In the genomic region with DNA sequence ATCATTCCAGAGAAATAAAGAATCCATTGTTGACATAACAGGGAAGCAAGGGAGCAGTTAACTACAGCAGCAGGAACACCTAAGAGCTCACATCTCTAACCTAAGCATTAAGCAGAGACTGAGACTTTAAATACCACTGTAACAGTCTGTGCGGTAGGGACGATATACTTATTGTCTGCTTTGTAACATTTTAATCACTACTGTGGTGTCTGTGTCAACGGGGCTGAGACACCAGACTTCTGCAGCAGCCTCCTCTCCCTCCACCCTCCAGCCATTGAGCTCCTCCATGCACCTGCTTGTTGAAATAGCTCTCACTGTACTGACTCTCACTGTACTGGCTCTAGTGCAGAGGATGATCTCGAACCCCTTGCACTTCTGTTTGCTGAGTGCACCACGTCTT, we compare ENCODE assay signal across 19 mouse cellular contexts.
A peak's percentile ranks its signal among the peaks of the same experiment; 100 is the strongest.
DNase-seq lines count a peak whose midpoint lies in the region; ATAC-seq and TF ChIP-seq lines count a peak whose summit lies in the region.
"Had no signal": no experiment of that assay in that cellular context is flagged by ENCODE, and none has a peak within 500 bp of the region (broad histone marks: within the 10 kb centered on the region; RNA-seq: fewer than 3 reads in every experiment).

No protein-coding gene starts in this region.

- H3K4me1 ChIP-seq in heart, embryonic 15.5 days (replicated peaks), result peaks cover 53% of the 10 kb centered on the region
- H3K4me1 ChIP-seq in heart, adult 2 months (ENCODE audit: control insufficient read depth, insufficient read depth, low read length), result peaks cover 3% of the 10 kb centered on the region
- H3K4me1 ChIP-seq in intestine, postnatal 0 days (replicated peaks; ENCODE audit: control insufficient read depth, insufficient read depth, low read length), result peaks cover 3% of the 10 kb centered on the region

- no peak for DNase-seq in heart, adult 2 months
- peak; percentile 39 for DNase-seq in thymus, postnatal 4 days
- DNase-seq in thymus, adult 18-20 months, result no peak
- no peak for DNase-seq in layer of hippocampus, adult 9-10 months (ENCODE audit: low spot score)
- no peak for DNase-seq in urinary bladder, postnatal 4 days (ENCODE audit: low spot score in 2 of 2)
- DNase-seq: cerebellum, adult 8-10 months; cerebellum, postnatal 36 days; gastrocnemius, postnatal 14 days; heart, adult 18-20 months; lung, postnatal 36 days; midbrain, embryonic 14.5 days; thymus, postnatal 14 days had no signal

- H3K4me3 ChIP-seq in heart, embryonic 15.5 days, result no peak overlapping the region
- H3K4me3 ChIP-seq in heart, adult 2 months, result no peak overlapping the region
- H3K4me3 ChIP-seq in intestine, postnatal 0 days (ENCODE audit: low read depth, low read length), result no peak overlapping the region
- H3K4me3 ChIP-seq: liver, embryonic 15.5 days; lung, embryonic 15.5 days; neural tube, embryonic 12.5 days had no signal

- no peak for TF ChIP-seq EP300 in heart, adult 2 months (IDR thresholded peaks at IDR 0.05; ENCODE audit: insufficient read depth, low read depth, low read length)

- 51% methylated on average over 5 of the region's 5 CpGs for WGBS in heart, embryonic 15.5 days
- WGBS in heart, adult 2 months, result 80% methylated on average over 5 of the region's 5 CpGs
- 49% methylated on average over 5 of the region's 5 CpGs for WGBS in intestine, postnatal 0 days

- no peaks in the 10 kb centered on the region for H3K36me3 ChIP-seq in heart, embryonic 15.5 days
- no peaks in the 10 kb centered on the region for H3K36me3 ChIP-seq in heart, adult 2 months (ENCODE audit: control insufficient read depth, insufficient read depth, low read length)
- no peaks in the 10 kb centered on the region for H3K36me3 ChIP-seq in intestine, postnatal 0 days (ENCODE audit: control insufficient read depth, insufficient read depth)
- H3K36me3 ChIP-seq: liver, embryonic 15.5 days; lung, embryonic 15.5 days; neural tube, embryonic 12.5 days had no signal

- H3K9me3 ChIP-seq in heart, embryonic 15.5 days (replicated peaks), result no peaks in the 10 kb centered on the region
- H3K9me3 ChIP-seq in intestine, postnatal 0 days (ENCODE audit: control insufficient read depth), result no peaks in the 10 kb centered on the region
- H3K9me3 ChIP-seq: liver, embryonic 15.5 days; lung, embryonic 15.5 days; neural tube, embryonic 12.5 days had no signal

- no peak overlapping the region for H3K4me2 ChIP-seq in heart, embryonic 15.5 days
- H3K4me2 ChIP-seq in intestine, postnatal 0 days (replicated peaks; ENCODE audit: low read depth), result no peak overlapping the region
- H3K4me2 ChIP-seq: liver, embryonic 15.5 days; lung, embryonic 15.5 days; neural tube, embryonic 12.5 days had no signal

- H3K27ac ChIP-seq in heart, embryonic 15.5 days, result peak overlapping the region; percentile 20; the same call in 1 of the 2 replicates
- H3K27ac ChIP-seq in heart, adult 2 months, result no peak overlapping the region
- H3K27ac ChIP-seq in intestine, postnatal 0 days (ENCODE audit: low read depth, low read length), result peak overlapping the region; percentile 73
- H3K27ac ChIP-seq: liver, embryonic 15.5 days; lung, embryonic 15.5 days; neural tube, embryonic 12.5 days had no signal

- H3K79me2 ChIP-seq in heart, adult 2 months (replicated peaks; ENCODE audit: control insufficient read depth, insufficient read depth, low read length), result peaks cover 8% of the 10 kb centered on the region; the same call in 1 of the 2 replicates

- intact Hi-C loops in heart, adult 2 months (cut with DNase I), result no loop called here

- no peak for ATAC-seq in heart, embryonic 15.5 days (replicated peaks; ENCODE audit: insufficient number of reproducible peaks, insufficient read depth, low FRiP score, low read depth)
- no peak for ATAC-seq in intestine, postnatal 0 days
- ATAC-seq: activated CD4-positive, CD25-positive, alpha-beta regulatory T cell, adult 4 months; forebrain, embryonic 14.5 days had no signal

- H3K9ac ChIP-seq in heart, embryonic 15.5 days, result no peak overlapping the region
- H3K9ac ChIP-seq in heart, adult 2 months (ENCODE audit: low read depth, low read length), result no peak overlapping the region
- H3K9ac ChIP-seq in intestine, postnatal 0 days (ENCODE audit: low read depth, low read length), result no peak overlapping the region
- H3K9ac ChIP-seq: liver, embryonic 15.5 days; lung, embryonic 15.5 days; neural tube, embryonic 12.5 days had no signal

- no peak for TF ChIP-seq CTCF in heart, adult 2 months (IDR thresholded peaks at IDR 0.05)
- TF ChIP-seq CTCF in intestine, postnatal 0 days (IDR thresholded peaks at IDR 0.05; ENCODE audit: low read depth), result no peak

- no peaks in the 10 kb centered on the region for H3K27me3 ChIP-seq in heart, embryonic 15.5 days
- H3K27me3 ChIP-seq in heart, adult 2 months (ENCODE audit: control insufficient read depth, insufficient read depth, low read length), result no peaks in the 10 kb centered on the region
- H3K27me3 ChIP-seq in intestine, postnatal 0 days (replicated peaks; ENCODE audit: control insufficient read depth, insufficient read depth, low read length), result no peaks in the 10 kb centered on the region
- H3K27me3 ChIP-seq: liver, embryonic 15.5 days; lung, embryonic 15.5 days; neural tube, embryonic 12.5 days had no signal

- TF ChIP-seq POLR2A in heart, adult 2 months (IDR thresholded peaks at IDR 0.05; ENCODE audit: insufficient read depth, low read depth, low read length), result no peak
